Mouse (Mus musculus): ENCODE measurements around the gene Filip1l. TPM values are rescaled to one million over a fixed set of nuclear protein-coding genes. Genes with fewer than 3 reads are reported as not detected.

The Filip1l gene
- polyA plus RNA-seq, 1 experiment, result 15.1 TPM

- no peak overlapping the region for H3K4me3 ChIP-seq (replicated peaks; ENCODE audit: extremely low read depth, low read depth, low read length)
- WGBS, result 33% methylated on average over 8 of the region's 8 CpGs
- peaks cover 11% of the 10 kb centered on the region for H3K4me1 ChIP-seq (ENCODE audit: control insufficient read depth, insufficient read depth, low read length)
- DNase-seq, result no peak
- TF ChIP-seq POLR2A (IDR thresholded peaks at IDR 0.05; ENCODE audit: borderline replicate concordance, extremely low read depth, low read depth, low read length) (no peak), CTCF (IDR thresholded peaks at IDR 0.05; ENCODE audit: insufficient read depth, low read length) (no peak)
These were observed 191.5 kb downstream of the Filip1l start for GRCm38 (mm10) chr16:57544441-57544840.

- 37% methylated on average over 1 of the region's 1 CpGs for WGBS
- no peak overlapping the region for H3K4me3 ChIP-seq (replicated peaks; ENCODE audit: extremely low read depth, low read depth, low read length)
- TF ChIP-seq POLR2A (IDR thresholded peaks at IDR 0.05; ENCODE audit: borderline replicate concordance, extremely low read depth, low read depth, low read length) (no peak), CTCF (IDR thresholded peaks at IDR 0.05; ENCODE audit: insufficient read depth, low read length) (no peak)
- peaks cover 14% of the 10 kb centered on the region for H3K4me1 ChIP-seq (ENCODE audit: control insufficient read depth, insufficient read depth, low read length)
- DNase-seq, result no peak
These were observed 193.5 kb downstream of the Filip1l start for GRCm38 (mm10) chr16:57546355-57546754.

GRCm38 (mm10) chr16:57548608-57549007 is 195.7 kb downstream of the Filip1l start:
- Histone ChIP-seq H3K4me3 (replicated peaks; ENCODE audit: extremely low read depth, low read depth, low read length) (peak overlapping the region; percentile 88), H3K4me1 (ENCODE audit: control insufficient read depth, insufficient read depth, low read length) (peaks cover 23% of the 10 kb centered on the region)
- DNase-seq, result no peak
- TF ChIP-seq POLR2A (IDR thresholded peaks at IDR 0.05; ENCODE audit: borderline replicate concordance, extremely low read depth, low read depth, low read length) (no peak), CTCF (IDR thresholded peaks at IDR 0.05; ENCODE audit: insufficient read depth, low read length) (no peak)
- WGBS, result 55% methylated on average over 2 of the region's 2 CpGs

DNA sequence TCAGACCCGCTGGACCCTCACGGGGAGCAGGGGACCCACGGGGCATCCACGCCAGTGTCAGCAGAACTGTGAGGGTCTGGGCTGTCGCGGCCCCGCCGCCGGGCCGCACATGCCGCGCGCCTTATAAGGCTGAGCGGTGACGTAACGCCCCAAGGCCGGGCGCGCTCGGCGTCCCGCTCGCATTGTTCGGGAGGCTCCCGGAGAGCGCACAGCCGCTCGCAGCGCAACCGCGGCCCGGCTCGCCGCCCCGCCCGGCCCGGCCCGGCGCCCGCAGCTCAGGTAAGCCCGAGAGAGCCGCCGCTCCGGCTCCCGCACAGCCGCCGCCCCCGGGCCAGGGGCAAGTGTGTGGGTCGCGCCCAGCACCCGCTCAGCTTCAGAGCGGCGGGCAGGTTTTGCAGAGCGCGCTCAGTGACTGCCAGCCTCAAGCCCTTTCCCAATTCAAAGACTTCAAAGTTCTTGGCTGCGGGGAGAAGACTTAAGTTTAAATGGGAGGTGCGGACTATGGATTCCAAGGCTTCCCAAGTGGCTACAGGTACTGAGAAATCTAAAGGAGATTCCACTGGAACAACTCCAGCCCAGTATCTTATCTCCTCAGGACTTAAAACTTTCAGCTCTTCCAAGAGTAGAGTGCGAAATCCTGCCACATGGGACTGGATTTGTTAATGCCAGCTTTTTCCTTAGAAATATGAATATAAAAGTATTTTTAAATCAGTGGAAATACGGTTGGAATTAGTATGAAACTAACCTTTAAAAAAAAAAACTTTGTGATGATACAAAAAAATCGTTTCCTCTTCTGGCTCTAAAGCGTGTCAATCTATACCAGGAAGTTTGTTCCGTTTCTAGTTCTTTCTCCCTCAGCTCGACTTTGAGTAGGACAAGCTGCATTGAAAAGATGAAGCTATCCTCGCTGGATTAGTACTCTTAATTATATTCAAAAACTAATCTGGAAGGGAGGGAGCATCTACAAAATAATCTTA is 196.5 kb downstream of the Filip1l start:
- peak; percentile 83 for DNase-seq
- TF ChIP-seq CTCF (IDR thresholded peaks at IDR 0.05; ENCODE audit: insufficient read depth, low read length) (no peak), POLR2A (IDR thresholded peaks at IDR 0.05; ENCODE audit: borderline replicate concordance, extremely low read depth, low read depth, low read length) (peak; percentile 64; the same call in 1 of the 2 replicates)
- WGBS, result under 1% methylated on average over 45 of the region's 64 CpGs
- Histone ChIP-seq H3K4me3 (replicated peaks; ENCODE audit: extremely low read depth, low read depth, low read length) (peak overlapping the region; percentile 88), H3K4me1 (ENCODE audit: control insufficient read depth, insufficient read depth, low read length) (peaks cover 25% of the 10 kb centered on the region)

- peak overlapping the region; percentile 88 for H3K4me3 ChIP-seq (replicated peaks; ENCODE audit: extremely low read depth, low read depth, low read length)
- no peak for DNase-seq
- H3K4me1 ChIP-seq (ENCODE audit: control insufficient read depth, insufficient read depth, low read length), result peaks cover 24% of the 10 kb centered on the region
- no peak for TF ChIP-seq CTCF (IDR thresholded peaks at IDR 0.05; ENCODE audit: insufficient read depth, low read length)
- TF ChIP-seq POLR2A (IDR thresholded peaks at IDR 0.05; ENCODE audit: borderline replicate concordance, extremely low read depth, low read depth, low read length), result no peak
- 11% methylated on average over 3 of the region's 3 CpGs for WGBS
These were observed 197.2 kb downstream of the Filip1l start for GRCm38 (mm10) chr16:57550088-57550487.

- DNase-seq, result no peak
- H3K4me3 ChIP-seq (replicated peaks; ENCODE audit: extremely low read depth, low read depth, low read length), result peak overlapping the region; percentile 60
- peaks cover 24% of the 10 kb centered on the region for H3K4me1 ChIP-seq (ENCODE audit: control insufficient read depth, insufficient read depth, low read length)
- no peak for TF ChIP-seq CTCF (IDR thresholded peaks at IDR 0.05; ENCODE audit: insufficient read depth, low read length)
- TF ChIP-seq POLR2A (IDR thresholded peaks at IDR 0.05; ENCODE audit: borderline replicate concordance, extremely low read depth, low read depth, low read length), result no peak
- WGBS, result 32% methylated on average over 2 of the region's 2 CpGs
These were observed 197.9 kb downstream of the Filip1l start for GRCm38 (mm10) chr16:57550817-57551216.

GRCm38 (mm10) chr16:57551617-57552016 is 198.7 kb downstream of the Filip1l start:
- 22% methylated on average over 2 of the region's 2 CpGs for WGBS
- no peak for DNase-seq
- TF ChIP-seq POLR2A (IDR thresholded peaks at IDR 0.05; ENCODE audit: borderline replicate concordance, extremely low read depth, low read depth, low read length), result no peak
- TF ChIP-seq CTCF (IDR thresholded peaks at IDR 0.05; ENCODE audit: insufficient read depth, low read length), result no peak
- peaks cover 24% of the 10 kb centered on the region for H3K4me1 ChIP-seq (ENCODE audit: control insufficient read depth, insufficient read depth, low read length)
- H3K4me3 ChIP-seq (replicated peaks; ENCODE audit: extremely low read depth, low read depth, low read length), result peak overlapping the region; percentile 30

DNA sequence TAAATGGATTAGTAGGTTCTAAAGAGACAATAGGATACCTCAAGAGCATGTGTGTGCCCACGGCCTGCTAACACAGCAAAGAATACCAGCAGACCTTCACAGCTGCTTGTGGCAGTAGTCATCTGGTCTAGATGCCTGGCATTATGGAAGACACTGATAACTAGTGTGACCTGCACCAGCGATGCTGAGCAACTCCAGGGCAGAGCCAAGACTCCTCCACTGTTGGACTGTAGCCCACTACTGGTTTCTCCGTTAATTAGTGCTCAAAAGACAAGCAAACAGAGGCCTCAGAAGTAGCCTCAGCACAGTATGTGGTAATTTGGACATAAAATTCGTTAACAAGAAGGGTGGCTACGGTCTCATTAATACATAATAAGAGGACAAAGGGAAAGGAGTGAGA is 199.8 kb downstream of the Filip1l start:
- 65% methylated on average over 5 of the region's 5 CpGs for WGBS
- H3K4me1 ChIP-seq (ENCODE audit: control insufficient read depth, insufficient read depth, low read length), result peaks cover 25% of the 10 kb centered on the region
- no peak for DNase-seq
- no peak for TF ChIP-seq CTCF (IDR thresholded peaks at IDR 0.05; ENCODE audit: insufficient read depth, low read length)
- no peak for TF ChIP-seq POLR2A (IDR thresholded peaks at IDR 0.05; ENCODE audit: borderline replicate concordance, extremely low read depth, low read depth, low read length)
- no peak overlapping the region for H3K4me3 ChIP-seq (replicated peaks; ENCODE audit: extremely low read depth, low read depth, low read length)

GRCm38 (mm10) chr16:57553235-57553634 is 200.3 kb downstream of the Filip1l start:
- DNase-seq, result no peak
- peaks cover 26% of the 10 kb centered on the region for H3K4me1 ChIP-seq (ENCODE audit: control insufficient read depth, insufficient read depth, low read length)
- no peak for TF ChIP-seq CTCF (IDR thresholded peaks at IDR 0.05; ENCODE audit: insufficient read depth, low read length)
- TF ChIP-seq POLR2A (IDR thresholded peaks at IDR 0.05; ENCODE audit: borderline replicate concordance, extremely low read depth, low read depth, low read length), result no peak
- no peak overlapping the region for H3K4me3 ChIP-seq (replicated peaks; ENCODE audit: extremely low read depth, low read depth, low read length)

Measured in lung, adult 2 months (tissue).